Mouse (Mus musculus) midbrain, embryonic 10.5 days (tissue): ENCODE data around the gene Slc50a1. TPM values are rescaled to one million over a fixed set of nuclear protein-coding genes. Genes with fewer than 3 reads are reported as not detected.

Experiments
- DNase-seq: peaks from one replicate; pipeline ENCODE4 v3.0.0-alpha.2; 2017; ENCODE audit warnings: low spot score
- H3K27ac ChIP-seq: fragments of 300-500 bp; sonication (generic); replicated peaks from 2 replicates; pipeline ENCODE4 v1.5.1; 2016; ENCODE audit warnings: mild to moderate bottlenecking
- H3K27me3 ChIP-seq: fragments of 300-500 bp; sonication (generic); 2 replicates; pipeline ENCODE4 v1.6.1; 2016; ENCODE audit warnings: low read depth, mild to moderate bottlenecking; ENCODE audit not compliant: poor library complexity, severe bottlenecking
- H3K36me3 ChIP-seq: fragments of 300-500 bp; sonication (generic); 2 replicates; pipeline ENCODE4 v1.6.1; 2016; ENCODE audit warnings: mild to moderate bottlenecking, moderate library complexity
- H3K4me1 ChIP-seq: fragments of 300-500 bp; sonication (generic); 2 replicates; pipeline ENCODE4 v1.6.1; 2016
- H3K4me3 ChIP-seq: fragments of 300-500 bp; sonication (generic); 2 replicates; pipeline ENCODE4 v1.5.1; 2016; ENCODE audit warnings: mild to moderate bottlenecking, moderate library complexity
- H3K9me3 ChIP-seq: fragments of 300-500 bp; sonication (generic); replicated peaks from 2 replicates; pipeline ENCODE4 v1.6.1; 2016; ENCODE audit warnings: mild to moderate bottlenecking
- WGBS: fragments of 180-500 bp; shearing (Covaris S2); methylation state at CpG from one replicate; pipeline ENCODE4 v1.1.7; 2016; 5-methylcytosine and 5-hydroxymethylcytosine counted together
- polyA plus RNA-seq: library from polyadenylated mRNA; unstranded; fragments of >200 nt; fragmentation: Nextera tagmentation; extraction: Ambion mirVana; gene quantifications from 2 replicates; pipeline ENCODE4 v1.2.1, GENCODE M21; 2016

Slc50a1 gene
- polyA plus RNA-seq, 1 experiment from 2014 or later, result 29.8 TPM

DNA sequence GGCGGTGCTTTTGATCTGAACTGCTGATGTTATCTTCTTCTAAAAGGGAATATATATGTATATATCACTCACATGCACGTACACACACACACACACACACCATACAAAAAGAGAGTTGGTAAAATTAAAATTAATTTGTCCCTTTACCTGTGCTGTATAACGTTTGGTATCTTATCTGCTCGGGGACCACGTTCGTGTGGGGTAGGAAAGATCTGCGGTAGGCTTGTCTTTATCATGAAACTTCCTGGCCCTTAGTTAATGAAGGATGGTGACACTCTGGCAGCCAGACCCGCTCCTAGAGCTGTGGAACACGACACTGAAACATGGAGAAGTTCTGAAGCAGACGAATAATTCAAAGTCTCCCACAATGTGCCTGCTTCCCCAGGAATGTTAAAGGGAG, 21.5 kb upstream of the Slc50a1 start:
- Histone ChIP-seq H3K9me3 (no peaks in the 10 kb centered on the region), H3K4me3 (no peak overlapping the region), H3K27ac (no peak overlapping the region), H3K36me3 (no peaks in the 10 kb centered on the region), H3K27me3 (no peaks in the 10 kb centered on the region), H3K4me1 (peaks cover 14% of the 10 kb centered on the region; the same call in 1 of the 2 replicates)
- no peak for DNase-seq
- 81% methylated on average over 10 of the region's 10 CpGs for WGBS

GRCm38 (mm10) chr3:89288503-89288928, 18.1 kb upstream of the Slc50a1 start:
- DNase-seq, result no peak
- no peak overlapping the region for H3K27ac ChIP-seq
- peaks cover 14% of the 10 kb centered on the region; the same call in 1 of the 2 replicates for H3K4me1 ChIP-seq
- H3K36me3 ChIP-seq, result no peaks in the 10 kb centered on the region
- no peaks in the 10 kb centered on the region for H3K9me3 ChIP-seq
- no peak overlapping the region for H3K4me3 ChIP-seq
- H3K27me3 ChIP-seq, result peaks cover 4% of the 10 kb centered on the region; the same call in 1 of the 2 replicates
- WGBS, result 61% methylated on average over 7 of the region's 7 CpGs

DNA sequence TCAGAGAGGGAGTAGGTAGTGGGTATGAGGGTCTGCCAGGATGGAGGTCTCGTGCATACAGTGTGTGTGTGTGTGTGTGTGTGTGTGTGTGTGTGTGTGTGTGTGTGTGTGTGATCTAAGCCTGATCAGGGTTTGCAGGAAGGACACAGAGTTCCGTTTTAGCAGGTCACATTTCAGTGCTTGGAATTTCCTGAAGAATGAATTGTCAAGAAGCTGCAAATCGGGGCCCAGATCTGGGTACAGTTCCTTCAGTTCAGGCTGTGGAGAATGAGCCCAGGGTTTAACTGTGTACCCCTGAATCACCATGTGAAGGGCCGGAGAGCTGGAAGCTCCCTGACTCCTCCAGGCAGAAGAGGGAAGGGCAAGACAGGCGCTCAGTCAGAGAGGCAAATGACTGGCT, 16.9 kb upstream of the Slc50a1 start:
- no peak for DNase-seq
- H3K36me3 ChIP-seq, result no peaks in the 10 kb centered on the region
- WGBS, result 58% methylated on average over 5 of the region's 5 CpGs
- H3K27me3 ChIP-seq, result peaks cover 9% of the 10 kb centered on the region; the same call in 1 of the 2 replicates
- H3K4me3 ChIP-seq, result no peak overlapping the region
- H3K4me1 ChIP-seq, result peaks cover 15% of the 10 kb centered on the region
- no peak overlapping the region for H3K27ac ChIP-seq
- no peaks in the 10 kb centered on the region for H3K9me3 ChIP-seq

GRCm38 (mm10) chr3:89285526-89285925, 15.2 kb upstream of the Slc50a1 start:
- no peak for DNase-seq
- peaks cover 33% of the 10 kb centered on the region for H3K4me1 ChIP-seq
- peaks cover 25% of the 10 kb centered on the region for H3K27me3 ChIP-seq
- no peak overlapping the region for H3K27ac ChIP-seq
- H3K9me3 ChIP-seq, result no peaks in the 10 kb centered on the region
- H3K36me3 ChIP-seq, result no peaks in the 10 kb centered on the region
- WGBS, result 53% methylated on average over 2 of the region's 2 CpGs
- no peak overlapping the region for H3K4me3 ChIP-seq

- H3K4me1 ChIP-seq, result peaks cover 44% of the 10 kb centered on the region
- 92% methylated on average over 3 of the region's 3 CpGs for WGBS
Measured at GRCm38 (mm10) chr3:89284261-89284660, 13.9 kb upstream of the Slc50a1 start.

GRCm38 (mm10) chr3:89282291-89282643, 11.9 kb upstream of the Slc50a1 start:
- Histone ChIP-seq H3K4me1 (peaks cover 43% of the 10 kb centered on the region), H3K9me3 (no peaks in the 10 kb centered on the region), H3K36me3 (no peaks in the 10 kb centered on the region), H3K27ac (peak overlapping the region; percentile 70), H3K27me3 (peaks cover 58% of the 10 kb centered on the region), H3K4me3 (no peak overlapping the region)
- no peak for DNase-seq
- WGBS, result 28% methylated on average over 4 of the region's 4 CpGs

More at GRCm38 (mm10) chr3:89284261-89284660, 13.9 kb upstream of the Slc50a1 start:
- Histone ChIP-seq H3K27ac (no peak overlapping the region), H3K36me3 (no peaks in the 10 kb centered on the region), H3K9me3 (no peaks in the 10 kb centered on the region), H3K4me3 (no peak overlapping the region), H3K27me3 (peaks cover 38% of the 10 kb centered on the region)
- DNase-seq, result no peak

GRCm38 (mm10) chr3:89281579-89282290, 11.4 kb upstream of the Slc50a1 start:
- WGBS, result 10% methylated on average over 20 of the region's 20 CpGs
- no peaks in the 10 kb centered on the region for H3K9me3 ChIP-seq
- peaks cover 46% of the 10 kb centered on the region for H3K4me1 ChIP-seq
- no peaks in the 10 kb centered on the region for H3K36me3 ChIP-seq
- H3K27ac ChIP-seq, result peak overlapping the region; percentile 70
- DNase-seq, result peak; percentile 86
- H3K4me3 ChIP-seq, result peak overlapping the region; percentile 61
- peaks cover 63% of the 10 kb centered on the region for H3K27me3 ChIP-seq

- Histone ChIP-seq H3K9me3 (no peaks in the 10 kb centered on the region), H3K36me3 (no peaks in the 10 kb centered on the region), H3K4me1 (peaks cover 46% of the 10 kb centered on the region), H3K27me3 (peaks cover 72% of the 10 kb centered on the region), H3K27ac (peak within 1 kb of the TSS; percentile 74), H3K4me3 (peak within 1 kb of the TSS; percentile 61)
- WGBS, result under 1% methylated on average over 52 of the region's 52 CpGs
- peak; percentile 64 for DNase-seq
Measured at GRCm38 (mm10) chr3:89280606-89281511, 10.5 kb upstream of the Slc50a1 start, which contains the start of gene Efna1. TSS of gene Efna1 (minus strand) at chr3:89281142.

DNA sequence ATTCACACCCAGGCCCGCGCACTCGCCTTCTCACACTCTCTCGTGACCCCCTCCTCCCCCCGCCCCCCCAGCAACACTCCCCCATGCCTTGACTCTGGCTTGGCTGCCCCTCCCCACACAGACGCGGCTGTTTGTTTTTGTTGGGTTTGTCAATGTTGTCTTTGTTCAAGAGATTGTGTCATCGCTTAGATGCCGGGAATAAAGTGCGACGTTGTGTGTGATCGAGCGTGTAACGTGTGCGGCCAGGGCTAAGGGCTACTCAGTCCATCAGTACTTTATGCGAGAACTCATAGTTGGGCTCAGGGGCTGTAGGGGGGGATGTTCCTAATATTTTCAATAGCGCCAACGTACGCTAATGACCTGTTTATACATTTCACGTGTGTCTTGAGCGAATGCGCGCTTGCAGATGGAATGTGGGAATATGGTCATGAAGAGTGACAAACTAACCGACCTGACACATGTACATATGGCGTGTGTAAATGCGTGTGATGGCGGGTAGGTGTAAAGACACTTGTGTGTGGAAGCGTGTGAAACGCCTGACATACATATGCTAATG, 9.8 kb upstream of the Slc50a1 start:
- Histone ChIP-seq H3K36me3 (no peaks in the 10 kb centered on the region), H3K9me3 (no peaks in the 10 kb centered on the region), H3K4me3 (peak overlapping the region; percentile 61), H3K27me3 (peaks cover 76% of the 10 kb centered on the region), H3K27ac (peak overlapping the region; percentile 74), H3K4me1 (peaks cover 46% of the 10 kb centered on the region)
- peak; percentile 34 for DNase-seq
- under 1% methylated on average over 29 of the region's 29 CpGs for WGBS

GRCm38 (mm10) chr3:89279153-89279890, 9.0 kb upstream of the Slc50a1 start:
- H3K27ac ChIP-seq, result peak overlapping the region; percentile 74
- H3K4me1 ChIP-seq, result peaks cover 46% of the 10 kb centered on the region
- peak; percentile 76 for DNase-seq
- 2% methylated on average over 35 of the region's 35 CpGs for WGBS
- peaks cover 72% of the 10 kb centered on the region for H3K27me3 ChIP-seq
- H3K4me3 ChIP-seq, result peak overlapping the region; percentile 61
- H3K9me3 ChIP-seq, result no peaks in the 10 kb centered on the region
- no peaks in the 10 kb centered on the region for H3K36me3 ChIP-seq

DNA sequence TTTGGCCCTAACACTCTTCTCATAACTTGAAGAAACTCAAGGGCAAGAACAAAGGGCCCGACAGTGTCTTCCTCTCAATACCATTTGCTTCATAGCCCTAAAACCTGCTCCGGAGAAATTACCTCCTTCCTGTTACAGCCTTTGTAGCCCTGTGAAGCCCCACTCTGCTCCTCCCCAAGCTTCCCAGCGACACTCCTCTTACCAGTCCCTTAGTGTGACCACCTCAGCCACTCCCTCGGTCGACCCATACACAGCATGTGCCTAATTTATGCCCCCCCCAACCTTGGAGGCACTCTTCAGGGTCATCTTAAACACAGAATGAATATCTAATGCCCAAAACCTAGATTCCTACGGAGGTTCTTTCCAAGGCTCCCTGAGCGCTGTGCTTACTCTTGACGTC, 8.3 kb upstream of the Slc50a1 start:
- Histone ChIP-seq H3K4me3 (peak overlapping the region; percentile 61), H3K27me3 (peaks cover 72% of the 10 kb centered on the region), H3K9me3 (no peaks in the 10 kb centered on the region), H3K36me3 (no peaks in the 10 kb centered on the region), H3K4me1 (peaks cover 46% of the 10 kb centered on the region), H3K27ac (no peak overlapping the region)
- WGBS, result 23% methylated on average over 8 of the region's 8 CpGs
- DNase-seq, result no peak

DNA sequence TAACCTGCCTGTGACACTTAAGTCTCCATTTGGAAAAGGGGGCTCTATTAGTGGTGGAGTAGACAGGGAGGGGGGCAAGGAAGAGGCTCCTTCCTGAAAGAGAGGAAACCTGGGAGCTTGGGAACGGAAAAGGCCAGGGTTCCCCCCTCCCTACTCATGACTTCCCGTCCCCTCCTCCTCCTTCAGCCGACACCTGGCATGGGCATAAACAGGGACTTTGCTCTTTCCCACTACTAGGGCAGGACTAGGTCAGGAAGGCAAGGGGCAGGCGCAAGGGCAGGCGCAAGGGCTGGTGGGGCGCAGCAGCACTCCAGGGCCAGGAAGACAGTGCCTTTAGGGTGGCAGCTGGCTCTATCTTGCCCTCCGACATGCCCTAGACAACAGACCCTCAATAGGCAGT, 7.7 kb upstream of the Slc50a1 start:
- no peak for DNase-seq
- WGBS, result 61% methylated on average over 7 of the region's 7 CpGs
- H3K4me1 ChIP-seq, result peaks cover 46% of the 10 kb centered on the region
- no peak overlapping the region for H3K27ac ChIP-seq
- 0 out of 2 replicates have a peak overlapping the region, but pooled peaks have one; percentile 5 for H3K4me3 ChIP-seq
- H3K27me3 ChIP-seq, result peaks cover 72% of the 10 kb centered on the region
- no peaks in the 10 kb centered on the region for H3K9me3 ChIP-seq
- H3K36me3 ChIP-seq, result no peaks in the 10 kb centered on the region
